Mouse (Mus musculus) MEL (cell line): ENCODE measurements around the gene Wrap73. TPM values are rescaled to one million over a fixed set of nuclear protein-coding genes. Genes with fewer than 3 reads are reported as not detected.

ENCODE experiments used
- DNase-seq: peaks from one replicate; pipeline ENCODE4 v3.0.0; 2011; ENCODE audit warnings: low read depth, low spot score
- H3K27ac ChIP-seq: 2 replicates; pipeline ENCODE4 v1.5.1; 2012; ENCODE audit warnings: low read depth, mild to moderate bottlenecking, control low read depth, low read length, moderate library complexity; ENCODE audit not compliant: control insufficient read depth
- H3K27me3 ChIP-seq, 2 experiments: fragments of 150-350 bp in 1 of 2; sonication (generic) in 1 of 2; 2 replicates each; pipeline ENCODE4 v1.6.1; 2012; ENCODE audit warnings: low read length in 2 of 2, mild to moderate bottlenecking in 2 of 2, improper control_type of control experiment in 1 of 2, moderate library complexity in 1 of 2; ENCODE audit not compliant: insufficient read depth in 2 of 2, control insufficient read depth in 1 of 2
- H3K36me3 ChIP-seq, 2 experiments: 2 replicates each; pipeline ENCODE4 v1.6.1; 2012 to 2014; ENCODE audit warnings: low read length in 2 of 2, improper control_type of control experiment in 1 of 2, inconsistent platforms in 1 of 2, mild to moderate bottlenecking in 1 of 2; ENCODE audit not compliant: insufficient read depth in 2 of 2, control insufficient read depth in 1 of 2
- H3K4me1 ChIP-seq, 2 experiments: fragments of 150-350 bp in 1 of 2; sonication (generic) in 1 of 2; 2 replicates each; pipeline ENCODE4 v1.6.1; 2012; ENCODE audit warnings: low read length in 2 of 2, improper control_type of control experiment in 1 of 2, mild to moderate bottlenecking in 1 of 2; ENCODE audit not compliant: insufficient read depth in 2 of 2, control insufficient read depth in 1 of 2
- H3K4me3 ChIP-seq, 2 experiments: fragments of 150-350 bp in 1 of 2; sonication (generic) in 1 of 2; 2 replicates each; pipeline ENCODE4 v1.5.1; 2012; ENCODE audit warnings: low read depth in 2 of 2, low read length in 2 of 2, mild to moderate bottlenecking in 2 of 2, moderate library complexity in 2 of 2, control low read depth in 1 of 2, improper control_type of control experiment in 1 of 2; ENCODE audit not compliant: control insufficient read depth in 1 of 2, insufficient read depth in 1 of 2
- H3K79me2 ChIP-seq: 2 replicates; pipeline ENCODE4 v1.6.1; 2012; ENCODE audit warnings: mild to moderate bottlenecking, low read length, moderate library complexity; ENCODE audit not compliant: control insufficient read depth, poor library complexity, insufficient read depth
- H3K9ac ChIP-seq: 2 replicates; pipeline ENCODE4 v1.6.1; 2012; ENCODE audit warnings: low read depth, mild to moderate bottlenecking, control low read depth, low read length, moderate library complexity; ENCODE audit not compliant: control insufficient read depth, poor library complexity, severe bottlenecking
- H3K9me3 ChIP-seq: fragments of 150-350 bp; sonication (generic); replicated peaks from 2 replicates; pipeline ENCODE4 v1.6.1; 2012; ENCODE audit warnings: mild to moderate bottlenecking, low read length, improper control_type of control experiment, moderate library complexity; ENCODE audit not compliant: insufficient read depth
- BHLHE40 ChIP-seq: IDR thresholded peaks from 2 replicates; pipeline ENCODE4 v1.6.1; 2012; ENCODE audit warnings: low read depth, mild to moderate bottlenecking, inconsistent platforms, low read length, improper control_type of control experiment, borderline replicate concordance
- E2F4 ChIP-seq: IDR thresholded peaks from 2 replicates; pipeline ENCODE4 v1.6.1; 2011; ENCODE audit warnings: low read depth, low read length, improper control_type of control experiment, borderline replicate concordance
- GABPA ChIP-seq: IDR thresholded peaks from 2 replicates; pipeline ENCODE4 v1.6.1; 2012; ENCODE audit warnings: low read depth, mild to moderate bottlenecking, inconsistent platforms, low read length, improper control_type of control experiment, moderate library complexity
- JUND ChIP-seq: IDR thresholded peaks from 2 replicates; pipeline ENCODE4 v1.6.1; 2011; ENCODE audit warnings: low read depth, mild to moderate bottlenecking, improper control_type of control experiment, low read length
- MAFK ChIP-seq: IDR thresholded peaks from 2 replicates; pipeline ENCODE4 v1.6.1; 2011; ENCODE audit warnings: low read depth, mild to moderate bottlenecking, low read length, improper control_type of control experiment, borderline replicate concordance
- MXI1 ChIP-seq: IDR thresholded peaks from 2 replicates; pipeline ENCODE4 v1.6.1; 2011; ENCODE audit warnings: mild to moderate bottlenecking, low read depth, low read length, improper control_type of control experiment
- MYB ChIP-seq: IDR thresholded peaks from 2 replicates; pipeline ENCODE4 v1.6.1; 2011; ENCODE audit warnings: mild to moderate bottlenecking, low read depth, low read length, improper control_type of control experiment
- MYC ChIP-seq: IDR thresholded peaks from 2 replicates; pipeline ENCODE4 v1.6.1; 2011; ENCODE audit warnings: low read depth, mild to moderate bottlenecking, low read length, improper control_type of control experiment, moderate library complexity
- NRF1 ChIP-seq: IDR thresholded peaks from 2 replicates; pipeline ENCODE4 v1.6.1; 2014; ENCODE audit warnings: low read depth, mild to moderate bottlenecking, inconsistent platforms, low read length, improper control_type of control experiment, moderate library complexity; ENCODE audit not compliant: poor library complexity, insufficient read depth, severe bottlenecking
- POLR2AphosphoS2 ChIP-seq: IDR thresholded peaks from 2 replicates; pipeline ENCODE4 v1.6.1; 2011; ENCODE audit warnings: low read length, improper control_type of control experiment
- POLR2AphosphoS5 ChIP-seq: IDR thresholded peaks from 2 replicates; pipeline ENCODE4 v1.6.1; 2012; ENCODE audit warnings: low read depth, borderline replicate concordance, mild to moderate bottlenecking, inconsistent platforms, low read length, moderate library complexity, mixed read lengths
- SMC3 ChIP-seq: IDR thresholded peaks from 2 replicates; pipeline ENCODE4 v1.6.1; 2011; ENCODE audit warnings: low read depth, low read length, improper control_type of control experiment
- TAL1 ChIP-seq: IDR thresholded peaks from 2 replicates; pipeline ENCODE4 v1.6.1; 2012; ENCODE audit warnings: mild to moderate bottlenecking, inconsistent platforms, low read length, moderate library complexity, mixed read lengths
- TBP ChIP-seq: IDR thresholded peaks from 2 replicates; pipeline ENCODE4 v1.8.0; 2011; ENCODE audit warnings: low read depth, low read length, improper control_type of control experiment
- TCF12 ChIP-seq: IDR thresholded peaks from 2 replicates; pipeline ENCODE4 v1.6.1; 2014; ENCODE audit warnings: low read depth, mild to moderate bottlenecking, inconsistent platforms, low read length, improper control_type of control experiment, moderate library complexity
- ZC3H11A ChIP-seq: IDR thresholded peaks from 2 replicates; pipeline ENCODE4 v1.6.1; 2012; ENCODE audit warnings: low read depth, mild to moderate bottlenecking, inconsistent platforms, low read length, improper control_type of control experiment
- ZNF384 ChIP-seq: IDR thresholded peaks from 2 replicates; pipeline ENCODE4 v1.6.1; 2012; ENCODE audit warnings: low read depth, mild to moderate bottlenecking, inconsistent platforms, low read length, improper control_type of control experiment
- polyA plus RNA-seq, 2 experiments: library from polyadenylated mRNA; stranded (reverse) in 1 of 2; unstranded in 1 of 2; fragments of >175 nt in 1 of 2; fragments of >200 nt in 1 of 2; gene quantifications; 2 replicates each; pipeline versions ENCODE4 v1.2.1 to v1.2.4; 2012; ENCODE audit warnings: low replicate concordance in 2 of 2, low read depth in 1 of 2; ENCODE audit not compliant: insufficient read length in 2 of 2, insufficient read depth in 1 of 2, missing spikeins in 1 of 2
- total RNA-seq: library from RNA; depleted of rRNA; stranded (reverse); fragments of 300-350 nt; gene quantifications from 2 replicates; pipeline ENCODE4 v1.2.3, GENCODE M21; 2012

Gene Wrap73
- total and polyA plus RNA-seq, 3 experiments: 41.7 to 49.7 TPM; not detected in 1

- no peak overlapping the region for H3K4me3 ChIP-seq
- no peaks in the 10 kb centered on the region for H3K79me2 ChIP-seq
- no peaks in the 10 kb centered on the region for H3K4me1 ChIP-seq
- H3K27me3 ChIP-seq: no peaks in the 10 kb centered on the region
- TF ChIP-seq MYC: no peak
- TF ChIP-seq TBP: no peak
- TF ChIP-seq POLR2AphosphoS5: no peak
- TF ChIP-seq POLR2AphosphoS2: no peak
- no peak for TF ChIP-seq MYB
- no peak for TF ChIP-seq MXI1
- TF ChIP-seq E2F4: no peak
- no peak for TF ChIP-seq NRF1
- no peak for TF ChIP-seq TCF12
- no peak for TF ChIP-seq JUND
- TF ChIP-seq MAFK: no peak
- TF ChIP-seq ZC3H11A: no peak
- no peak for DNase-seq
- H3K9ac ChIP-seq: no peak overlapping the region
- H3K27ac ChIP-seq: no peak overlapping the region
- H3K9me3 ChIP-seq: no peaks in the 10 kb centered on the region
- no peaks in the 10 kb centered on the region for H3K36me3 ChIP-seq
Measured at GRCm38 (mm10) chr4:154209054-154209453, 66.9 kb downstream of the Wrap73 start.

DNA sequence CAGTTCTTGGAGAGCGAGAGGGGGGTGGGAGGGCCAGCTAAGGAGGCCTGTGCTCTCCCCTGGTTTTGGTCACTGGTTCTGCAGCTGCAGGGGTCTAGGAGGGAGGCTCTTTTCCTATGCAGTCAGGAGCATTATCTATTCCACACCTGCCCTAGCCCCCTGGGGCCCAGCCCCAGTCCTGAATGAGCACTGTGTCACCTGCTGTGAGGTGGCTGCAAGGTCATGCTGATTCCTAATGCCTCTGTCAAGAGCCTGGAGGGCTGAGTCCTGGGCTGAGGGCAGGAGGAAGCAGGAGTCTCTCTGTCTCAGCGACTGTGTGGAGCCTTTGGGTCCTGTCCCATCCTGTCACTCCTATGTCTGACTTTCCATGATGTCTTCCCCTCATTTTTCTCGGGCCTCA is 67.7 kb downstream of the Wrap73 start:
- TF ChIP-seq POLR2AphosphoS2 (no peak), ZNF384 (no peak), BHLHE40 (no peak), TAL1 (no peak), TBP (no peak), SMC3 (no peak), GABPA (no peak)
- Histone ChIP-seq H3K4me3 (no peak overlapping the region), H3K9ac (no peak overlapping the region), H3K27me3 (no peaks in the 10 kb centered on the region), H3K36me3 (no peaks in the 10 kb centered on the region), H3K27ac (no peak overlapping the region), H3K79me2 (no peaks in the 10 kb centered on the region), H3K9me3 (no peaks in the 10 kb centered on the region), H3K4me1 (no peaks in the 10 kb centered on the region)
- DNase-seq: no peak
